Mouse (Mus musculus) small intestine, adult 2 months (tissue): ENCODE measurements around the gene Fa2h.

Experiments
- CTCF ChIP-seq: fragments of 200-500 bp; IDR thresholded peaks from 2 replicates; pipeline ENCODE4 v1.5.1; 2012; ENCODE audit warnings: low read depth, mild to moderate bottlenecking, control low read depth, inconsistent platforms, low read length, moderate library complexity, mixed read lengths; ENCODE audit not compliant: insufficient replicate concordance, insufficient read length; ENCODE audit errors: extremely low read depth
- POLR2A ChIP-seq: fragments of 200-500 bp; IDR thresholded peaks from 2 replicates; pipeline ENCODE4 v1.6.1; 2012; ENCODE audit warnings: low read depth, mild to moderate bottlenecking, control low read depth, inconsistent platforms, low read length, moderate library complexity

DNA sequence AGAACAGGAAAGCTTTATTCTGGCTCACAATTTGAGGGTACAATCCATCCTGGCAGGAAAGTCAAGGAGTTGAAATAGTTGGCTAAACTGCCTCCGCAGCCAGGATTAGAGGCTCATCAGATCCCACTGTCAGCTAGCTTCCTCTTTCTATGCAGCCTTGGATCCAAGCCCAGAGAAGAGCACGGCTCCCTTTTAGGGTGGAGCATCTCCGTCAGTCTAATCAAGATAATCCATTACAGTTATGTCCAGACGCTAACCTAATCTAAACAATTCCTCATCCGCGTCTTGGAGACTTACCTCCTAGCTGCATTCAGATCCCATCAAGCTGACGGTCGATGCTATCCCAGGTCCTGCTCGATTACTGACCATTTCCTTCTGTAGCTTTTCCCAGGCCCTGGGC lies 7.7 kb downstream of the Fa2h start:
- TF ChIP-seq POLR2A (no peak), CTCF (no peak)
